Mouse (Mus musculus): ENCODE results near the gene Serpinb6c.
"Not testable (repeated sequence)": the region's sequence is repeated elsewhere in the genome, so short reads cannot be mapped to it uniquely, and the experiment has no call there.

The Serpinb6c gene

GRCm38 (mm10) chr13:33905176-33905954 lies at the start of gene Serpinb6c:
Gene Serpinb6c (minus strand): TSS chr13:33905708.
- no peak for DNase-seq (ENCODE audit: low spot score)

- no peak for DNase-seq (ENCODE audit: low spot score)
Measured at GRCm38 (mm10) chr13:33952947-33953346, 47.4 kb upstream of the Serpinb6c start.

GRCm38 (mm10) chr13:33952075-33952449 lies 46.6 kb upstream of the Serpinb6c start:
- DNase-seq (ENCODE audit: low spot score) = no peak

- DNase-seq (ENCODE audit: low spot score) = peak; percentile 29
Measured at GRCm38 (mm10) chr13:33951308-33952074, 46.0 kb upstream of the Serpinb6c start.

- no peak for DNase-seq (ENCODE audit: low spot score)
Measured at GRCm38 (mm10) chr13:33942212-33942779, 36.8 kb upstream of the Serpinb6c start.

GRCm38 (mm10) chr13:33941288-33941808 lies 35.8 kb upstream of the Serpinb6c start:
- DNase-seq (ENCODE audit: low spot score) = no peak

- DNase-seq (ENCODE audit: low spot score) = not testable (repeated sequence)
Measured at GRCm38 (mm10) chr13:33937587-33937986, 32.1 kb upstream of the Serpinb6c start.

- peak; percentile 9 for DNase-seq (ENCODE audit: low spot score)
Measured at GRCm38 (mm10) chr13:33937151-33937550, 31.6 kb upstream of the Serpinb6c start.

GRCm38 (mm10) chr13:33935465-33936181 lies 30.1 kb upstream of the Serpinb6c start:
- DNase-seq (ENCODE audit: low spot score) = peak; percentile 50

GRCm38 (mm10) chr13:33934743-33935142 lies 29.2 kb upstream of the Serpinb6c start:
- no peak for DNase-seq (ENCODE audit: low spot score)

- DNase-seq (ENCODE audit: low spot score) = no peak
Measured at GRCm38 (mm10) chr13:33930912-33931311, 25.4 kb upstream of the Serpinb6c start.

GRCm38 (mm10) chr13:33930281-33930680 lies 24.8 kb upstream of the Serpinb6c start:
- no peak for DNase-seq (ENCODE audit: low spot score)

GRCm38 (mm10) chr13:33921699-33922098 lies 16.2 kb upstream of the Serpinb6c start:
- DNase-seq (ENCODE audit: low spot score) = no peak

GRCm38 (mm10) chr13:33921041-33921440 lies 15.5 kb upstream of the Serpinb6c start:
- DNase-seq (ENCODE audit: low spot score) = no peak

- DNase-seq (ENCODE audit: low spot score) = no peak
Measured at GRCm38 (mm10) chr13:33906821-33907220, 1.3 kb upstream of the Serpinb6c start.

GRCm38 (mm10) chr13:33903290-33903689 lies 2.2 kb downstream of the Serpinb6c start:
- DNase-seq (ENCODE audit: low spot score) = no peak

GRCm38 (mm10) chr13:33894207-33894606 lies 11.3 kb downstream of the Serpinb6c start:
- peak; percentile 22 for DNase-seq (ENCODE audit: low spot score)

GRCm38 (mm10) chr13:33843308-33843707 lies 62.2 kb downstream of the Serpinb6c start, which contains the start of gene Serpinb6e:
Gene Serpinb6e (minus strand): TSS chr13:33843408.
- DNase-seq (ENCODE audit: low spot score) = no peak

- no peak for DNase-seq (ENCODE audit: low spot score)
Measured at GRCm38 (mm10) chr13:33830751-33831150, 74.8 kb downstream of the Serpinb6c start.
